Mouse (Mus musculus) c-Kit-positive CD71-positive TER-119-negative erythroid progenitor cells, embryonic 14.5 days (primary cell): ENCODE measurements around the gene Ddx28.
"Not testable (repeated sequence)": the region's sequence is repeated elsewhere in the genome, so short reads cannot be mapped to it uniquely, and the experiment has no call there.

Source experiments
- DNase-seq: peaks from one replicate; pipeline ENCODE4 v3.0.0-alpha.2; 2013; ENCODE audit warnings: low read depth

Gene Ddx28

GRCm38 (mm10) chr8:106012203-106012602 lies 521 bp upstream of the Ddx28 start:
- DNase-seq = peak; percentile 66

GRCm38 (mm10) chr8:106010748-106011642 lies 687 bp downstream of the Ddx28 start:
- peak; percentile 92 for DNase-seq

GRCm38 (mm10) chr8:106007891-106008290 lies 3.8 kb downstream of the Ddx28 start:
- not testable (repeated sequence) for DNase-seq

- DNase-seq = no peak
These were observed 4.5 kb downstream of the Ddx28 start for GRCm38 (mm10) chr8:106007135-106007534.

- no peak for DNase-seq
These were observed 5.3 kb downstream of the Ddx28 start for GRCm38 (mm10) chr8:106006413-106006812.

GRCm38 (mm10) chr8:106005875-106006274 lies 5.8 kb downstream of the Ddx28 start, which contains the start of gene Dpep2nb:
TSS of gene Dpep2nb (minus strand) at chr8:106005975.
- no peak for DNase-seq

- DNase-seq = no peak
These were observed 7.0 kb downstream of the Ddx28 start for GRCm38 (mm10) chr8:106004538-106005207.

- DNase-seq = no peak
These were observed 9.8 kb downstream of the Ddx28 start for GRCm38 (mm10) chr8:106001908-106002307.

GRCm38 (mm10) chr8:105998971-105999370 lies 12.7 kb downstream of the Ddx28 start:
- DNase-seq = no peak

- DNase-seq = no peak
These were observed 15.3 kb downstream of the Ddx28 start for GRCm38 (mm10) chr8:105996359-105996758.

GRCm38 (mm10) chr8:105993226-105993625 lies 18.5 kb downstream of the Ddx28 start:
- no peak for DNase-seq

GRCm38 (mm10) chr8:105992499-105992898 lies 19.2 kb downstream of the Ddx28 start:
- no peak for DNase-seq

GRCm38 (mm10) chr8:105991546-105991945 lies 20.1 kb downstream of the Ddx28 start:
- no peak for DNase-seq

- DNase-seq = peak; percentile 84
These were observed 20.8 kb downstream of the Ddx28 start, which contains the start of gene Dus2 for GRCm38 (mm10) chr8:105990856-105991387. TSS of gene Dus2 (plus strand) at chr8:105991337.

GRCm38 (mm10) chr8:105988546-105988945 lies 23.1 kb downstream of the Ddx28 start:
- DNase-seq = no peak

- DNase-seq = not testable (repeated sequence)
These were observed 28.3 kb downstream of the Ddx28 start for GRCm38 (mm10) chr8:105983406-105983805.

GRCm38 (mm10) chr8:105981146-105981545 lies 30.5 kb downstream of the Ddx28 start:
- no peak for DNase-seq

GRCm38 (mm10) chr8:105979325-105979724 lies 32.4 kb downstream of the Ddx28 start, which contains the start of gene Dpep3:
TSS of gene Dpep3 (minus strand) at chr8:105979429.
- DNase-seq = no peak

- DNase-seq = no peak
These were observed 36.3 kb downstream of the Ddx28 start for GRCm38 (mm10) chr8:105975363-105975762.

- DNase-seq = no peak
These were observed 40.5 kb downstream of the Ddx28 start for GRCm38 (mm10) chr8:105971019-105971720.

GRCm38 (mm10) chr8:105969367-105969766 lies 42.3 kb downstream of the Ddx28 start:
- DNase-seq = no peak
